Mouse (Mus musculus) testis, postnatal 14 days (tissue): ENCODE measurements around the gene Atp6v1e1.

Source experiments
- DNase-seq: peaks from one replicate; pipeline ENCODE4 v3.0.0; 2021; ENCODE audit warnings: low spot score

Gene Atp6v1e1

DNA sequence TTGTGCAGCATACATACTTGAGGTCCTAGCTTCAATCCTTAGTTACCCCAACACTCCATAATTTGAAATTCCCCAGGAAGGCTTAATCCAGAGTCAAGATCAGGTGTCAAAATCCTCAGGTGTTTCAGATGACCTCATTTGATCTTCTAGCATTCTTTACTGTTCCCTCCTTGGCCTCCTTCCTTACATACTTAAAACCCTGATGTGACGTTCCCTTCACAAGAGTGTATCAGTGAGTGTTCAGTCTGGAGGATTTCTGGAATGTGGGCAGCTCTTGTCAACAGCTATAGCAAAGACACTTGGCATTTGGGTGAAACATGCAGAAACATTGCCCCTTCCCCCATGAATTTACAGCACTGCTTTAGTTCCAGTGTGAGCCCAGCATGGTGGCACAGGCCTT lies 52.6 kb downstream of the Atp6v1e1 start:
- DNase-seq = no peak

DNA sequence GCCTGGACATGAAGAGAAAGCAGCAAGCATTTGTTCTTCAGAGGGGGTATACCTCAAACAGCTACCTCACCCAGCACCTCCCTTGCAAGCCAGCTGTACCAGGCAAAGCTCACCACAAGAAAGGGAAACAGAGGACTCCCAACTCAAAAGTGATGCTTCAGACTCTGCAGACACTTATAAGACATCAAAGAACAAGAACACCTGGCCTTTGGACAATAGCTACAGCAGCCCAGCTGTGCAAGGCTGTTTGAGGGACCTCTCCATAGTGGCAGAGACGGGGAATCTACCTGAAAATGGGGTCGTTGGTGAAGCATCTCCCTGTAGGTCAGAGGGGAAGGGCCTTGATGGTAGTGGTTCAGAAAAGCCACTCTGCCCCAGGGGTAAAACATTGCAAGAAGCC lies 61.4 kb downstream of the Atp6v1e1 start:
- DNase-seq = no peak

DNA sequence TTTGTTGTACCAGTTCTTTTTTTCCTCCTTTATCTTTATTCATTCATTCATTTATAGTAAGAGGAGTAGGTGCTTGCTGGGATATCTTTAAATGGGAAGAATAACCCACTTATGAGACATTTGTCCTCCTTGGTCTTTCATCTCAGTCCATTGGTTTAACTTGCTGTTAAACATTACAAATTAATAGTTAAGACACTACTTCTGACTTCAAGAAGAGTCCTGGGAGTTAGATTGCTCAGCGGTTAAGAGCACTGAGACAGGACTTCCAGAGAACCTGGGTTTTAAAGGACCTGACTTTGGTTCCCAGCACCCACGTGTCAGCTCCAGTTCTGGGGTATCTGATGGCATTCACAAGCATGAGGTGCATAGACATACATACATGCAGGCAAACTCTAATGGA lies 76.2 kb downstream of the Atp6v1e1 start:
- DNase-seq = no peak
